Mouse (Mus musculus): ENCODE measurements around the gene Lig4.

The Lig4 gene

GRCm38 (mm10) chr8:9929746-9930445, 47.6 kb downstream of the Lig4 start:
- peak; percentile 78 to 84 for DNase-seq
